Mouse (Mus musculus) activated CD4-positive, CD25-positive, alpha-beta regulatory T cell, adult 9 weeks (primary cell): Measurements from ENCODE around the gene Kank2. TPM values are rescaled to one million over a fixed set of nuclear protein-coding genes. Genes with fewer than 3 reads are reported as not detected.

Experiments used
- polyA plus RNA-seq: library from polyadenylated mRNA; unstranded; fragments of 100-300 nt; shearing (Covaris generic); gene quantifications from one replicate; pipeline ENCODE4 v1.2.1, GENCODE M21; 2017

Gene Kank2
- polyA plus RNA-seq: not detected

DNA sequence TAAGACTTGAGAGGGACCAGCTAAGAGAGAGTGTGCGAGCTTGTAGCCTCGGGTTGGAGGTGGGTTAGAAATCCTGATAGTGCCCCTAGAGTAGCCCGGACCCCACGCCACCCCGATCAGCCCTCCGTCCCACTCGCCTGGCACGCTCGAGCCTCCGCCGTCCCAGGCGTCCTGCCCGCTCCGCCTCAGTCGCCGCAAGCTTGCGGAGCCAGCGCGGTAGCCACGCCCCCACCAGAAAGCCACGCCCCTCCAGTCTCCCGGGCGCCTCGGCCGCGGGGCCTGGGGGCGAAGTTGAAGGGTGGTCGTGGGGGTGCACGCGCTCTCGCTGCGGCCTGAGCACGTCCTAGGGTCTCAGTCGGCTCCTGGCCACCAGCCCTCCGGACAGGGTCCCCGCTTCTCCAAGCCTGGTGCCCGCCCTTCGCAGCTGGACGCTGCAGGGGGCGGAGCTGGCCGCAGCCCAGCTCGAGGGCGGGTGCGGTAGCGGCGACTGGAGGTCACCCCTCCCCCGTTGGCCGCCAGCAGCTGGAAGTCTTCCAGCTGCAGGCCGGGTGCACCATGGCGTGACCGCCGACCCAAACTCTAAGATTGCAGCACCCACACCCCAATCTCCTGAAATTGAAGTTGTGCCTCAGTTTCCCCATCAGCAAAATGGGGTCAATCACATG lies at the start of gene Kank2:
Gene Kank2, minus strand, starts transcription at position 400 of the 665 bp plus-strand sequence.

DNA sequence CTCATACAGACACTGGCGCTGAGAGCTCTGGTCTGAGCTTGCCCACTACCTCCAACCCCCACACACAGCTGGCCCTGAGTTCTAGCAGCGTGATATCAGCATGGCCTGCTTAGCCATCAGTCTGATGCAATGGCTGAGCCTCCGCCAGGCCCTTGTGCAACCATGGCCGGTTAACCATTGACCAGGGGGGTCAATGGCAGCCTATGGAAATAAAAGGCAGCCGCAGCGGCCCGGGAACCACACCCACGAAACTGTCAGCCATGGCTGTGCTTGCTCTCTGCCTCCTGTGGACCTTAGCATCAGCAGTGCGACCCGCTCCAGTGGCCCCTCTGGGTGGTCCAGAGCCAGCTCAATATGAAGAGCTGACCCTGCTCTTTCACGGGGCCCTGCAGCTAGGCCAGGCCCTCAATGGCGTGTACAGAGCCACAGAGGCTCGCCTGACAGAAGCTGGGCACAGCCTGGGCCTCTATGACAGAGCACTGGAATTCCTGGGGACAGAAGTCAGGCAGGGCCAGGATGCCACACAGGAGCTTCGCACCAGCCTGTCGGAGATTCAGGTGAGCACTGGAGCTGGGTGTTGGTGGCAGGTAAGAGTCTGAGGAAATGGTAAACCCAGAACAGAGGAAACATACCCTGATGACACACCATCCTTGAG lies 36.8 kb upstream of the Kank2 start, which contains the start of gene Angptl8:
Gene Angptl8, plus strand, starts transcription at position 253 of the 655 bp plus-strand sequence.

DNA sequence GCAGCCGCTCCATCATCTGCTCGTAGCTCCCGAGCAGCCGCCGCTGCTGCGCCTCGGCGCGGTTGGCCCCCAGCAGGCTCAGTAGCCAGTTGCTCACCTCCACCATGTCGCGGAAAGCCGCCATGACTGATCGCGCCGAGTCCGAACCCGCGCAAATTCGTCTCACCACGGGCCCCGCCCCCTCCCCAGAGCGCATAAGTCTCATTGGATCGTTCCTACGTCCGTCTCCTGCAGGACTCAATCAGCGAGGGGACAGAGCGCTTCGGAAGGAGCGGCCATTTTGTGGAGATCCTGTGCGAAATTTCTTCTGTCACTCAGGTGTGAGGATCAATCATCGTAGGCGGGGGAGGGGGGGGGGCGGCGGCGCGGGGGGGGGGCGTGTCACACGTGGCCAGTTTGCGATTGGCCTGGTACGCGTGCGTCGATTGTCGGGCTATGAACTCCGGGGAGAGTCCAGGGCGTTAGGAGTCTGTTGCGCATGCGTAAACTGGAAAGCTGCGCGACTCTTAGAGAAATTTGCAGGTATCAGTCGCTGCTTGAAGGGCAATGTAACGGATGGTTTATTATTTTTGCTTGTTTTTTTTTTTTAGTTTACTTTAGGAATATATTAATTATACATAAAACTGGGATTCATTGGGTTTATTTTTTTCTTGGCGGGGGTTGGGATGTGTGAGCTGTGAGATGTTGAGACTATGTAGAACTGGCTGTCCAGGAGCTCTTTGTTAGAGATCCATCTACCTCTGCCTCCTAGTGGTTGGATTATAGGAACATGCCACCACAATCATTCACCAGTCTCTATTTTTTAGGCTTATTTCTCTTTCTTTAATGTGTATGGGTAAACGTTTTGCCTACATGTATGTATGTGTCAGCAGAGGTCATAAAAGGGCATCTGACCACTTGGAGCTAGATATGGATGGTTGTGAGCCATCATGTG lies 38.1 kb downstream of the Kank2 start, which contains the start of gene Spc24:
Gene Spc24, minus strand, starts transcription at position 149 of the 934 bp plus-strand sequence.

DNA sequence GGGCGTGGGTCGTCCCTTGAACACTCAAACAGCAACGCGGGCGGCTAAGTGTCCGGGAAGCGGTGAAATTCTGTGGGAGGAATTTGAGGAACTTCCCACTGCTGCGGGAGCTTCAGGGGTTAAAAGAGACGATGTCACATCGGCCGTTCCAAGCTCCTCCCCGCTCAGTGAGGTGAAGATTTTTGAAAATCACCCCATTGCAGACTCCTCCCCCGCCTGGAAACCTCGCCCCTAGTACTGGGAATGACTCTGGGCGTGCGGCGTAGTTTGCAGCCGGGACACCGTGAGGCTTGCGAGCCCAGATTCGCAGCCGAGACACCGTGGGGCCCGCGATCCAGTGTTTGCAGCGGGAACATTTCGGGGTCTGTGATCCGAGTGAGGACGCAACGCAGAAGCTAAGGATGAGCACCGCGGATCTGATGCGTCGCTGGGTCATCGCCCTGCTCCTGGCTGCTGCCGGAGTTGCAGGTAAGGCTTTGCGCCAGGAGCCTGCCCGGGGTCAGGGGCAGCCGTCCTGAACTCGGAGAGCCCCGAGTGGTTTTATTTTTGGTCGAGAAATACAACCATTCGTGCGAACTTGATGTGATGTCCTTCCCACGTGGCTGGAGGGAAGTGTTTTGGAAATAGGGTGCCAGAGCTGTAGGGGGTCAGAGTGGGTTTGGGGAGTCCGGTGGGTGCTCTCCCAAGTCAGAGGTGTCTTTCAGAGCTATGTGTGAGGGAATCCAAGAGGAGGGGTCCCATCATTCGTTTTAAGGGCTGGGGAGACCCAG lies 75.0 kb downstream of the Kank2 start, which contains the start of gene Ldlr:
Gene Ldlr, plus strand, starts transcription at position 107 of the 770 bp plus-strand sequence.

Other genes starting within 250 kb of the Kank2 start
- 1.9 TPM for gene Timm29, start 206.0 kb downstream of the Kank2 start, polyA plus RNA-seq
- gene Yipf2, start 205.9 kb downstream of the Kank2 start, polyA plus RNA-seq: 28.7 TPM
- gene Smarca4, start 182.6 kb downstream of the Kank2 start, polyA plus RNA-seq: 64.6 TPM
- 37.3 TPM for gene Ldlr, start 75.3 kb downstream of the Kank2 start, polyA plus RNA-seq
- 11.6 TPM for gene Spc24, start 38.4 kb downstream of the Kank2 start, polyA plus RNA-seq
- not detected for gene Angptl8, start 36.8 kb upstream of the Kank2 start, polyA plus RNA-seq
- 4.0 TPM for gene Dock6, start 53.9 kb upstream of the Kank2 start, polyA plus RNA-seq
- gene Rab3d, start 119.4 kb upstream of the Kank2 start, polyA plus RNA-seq: 11.8 TPM
- 0.42 TPM for gene Ccdc159, start 128.7 kb upstream of the Kank2 start, polyA plus RNA-seq
- gene Tmem205, start 128.8 kb upstream of the Kank2 start, polyA plus RNA-seq: 5.5 TPM
- gene Plppr2, start 138.3 kb upstream of the Kank2 start, polyA plus RNA-seq: 1.8 TPM
- gene Swsap1, start 157.0 kb upstream of the Kank2 start, polyA plus RNA-seq: 9.2 TPM
- gene Epor, start 164.8 kb upstream of the Kank2 start, polyA plus RNA-seq: 1.1 TPM
- not detected for gene Rgl3, start 190.7 kb upstream of the Kank2 start, polyA plus RNA-seq
- not detected for gene Ccdc151, start 203.9 kb upstream of the Kank2 start, polyA plus RNA-seq
- gene Prkcsh, start 204.1 kb upstream of the Kank2 start, polyA plus RNA-seq: 102 TPM